Mouse (Mus musculus) right cerebral cortex, adult 18-20 months (tissue): ENCODE results near the gene Gm21974.
"Not testable (repeated sequence)": the region's sequence is repeated elsewhere in the genome, so short reads cannot be mapped to it uniquely, and the experiment has no call there.

ENCODE experiments used
- DNase-seq: peaks from one replicate; pipeline ENCODE4 v3.0.0; 2022; ENCODE audit warnings: mixed read lengths

Gene Gm21974

DNA sequence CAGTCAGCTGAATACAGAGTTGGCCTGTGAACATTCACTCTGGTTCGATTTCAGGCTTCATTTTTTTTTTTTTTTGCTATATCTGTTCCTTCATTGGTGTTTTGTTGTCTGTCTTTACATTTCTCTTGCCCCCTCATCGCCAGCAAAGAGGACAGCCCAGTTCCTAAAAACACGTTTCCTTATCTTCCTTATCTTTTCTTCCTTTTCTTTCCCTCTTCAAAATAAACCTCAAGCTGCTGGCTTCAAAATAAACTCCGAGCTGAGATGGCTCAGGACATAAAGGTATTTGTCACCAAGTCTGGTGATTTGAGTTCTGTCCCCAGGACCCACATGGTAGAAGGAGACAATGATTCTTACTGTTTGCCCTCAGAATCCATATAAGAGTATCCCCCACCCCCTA, 17.7 kb upstream of the Gm21974 start:
- no peak for DNase-seq

DNA sequence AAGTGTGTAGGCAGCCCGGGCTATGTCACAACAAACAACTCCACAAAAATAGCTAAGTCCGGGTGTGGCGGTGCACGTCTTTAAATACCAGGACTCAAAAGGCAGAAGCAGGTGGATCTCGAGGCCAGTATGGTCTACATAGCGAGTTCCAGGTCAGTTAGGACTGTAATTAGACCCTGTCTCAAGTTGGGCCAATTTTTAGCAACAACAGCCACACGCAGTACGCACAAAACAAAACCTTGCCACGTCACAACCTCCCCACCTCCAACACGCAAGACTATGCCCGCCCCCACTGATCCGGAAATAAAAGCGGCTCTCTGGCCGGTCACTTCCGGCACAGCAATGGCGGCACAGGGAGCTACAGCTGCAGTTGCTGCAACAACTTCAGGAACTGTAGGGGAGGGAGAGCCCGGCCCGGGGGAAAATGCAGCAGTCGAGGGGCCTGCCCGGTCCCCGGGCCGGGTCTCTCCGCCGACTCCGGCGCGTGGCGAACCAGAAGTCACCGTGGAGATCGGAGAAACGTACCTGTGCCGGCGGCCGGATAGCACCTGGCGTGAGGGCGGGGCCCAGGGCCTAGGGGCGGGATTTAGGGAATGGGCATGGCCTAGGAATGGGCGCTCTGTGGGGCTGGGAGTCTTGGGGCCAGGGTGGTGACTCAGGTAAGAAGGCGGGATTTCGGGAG, 17.1 kb upstream of the Gm21974 start, which contains the start of gene Kat8:
Kat8 (plus strand) TSS at position 327 of the 682 bp plus-strand sequence.
- peak; percentile 89 for DNase-seq

DNA sequence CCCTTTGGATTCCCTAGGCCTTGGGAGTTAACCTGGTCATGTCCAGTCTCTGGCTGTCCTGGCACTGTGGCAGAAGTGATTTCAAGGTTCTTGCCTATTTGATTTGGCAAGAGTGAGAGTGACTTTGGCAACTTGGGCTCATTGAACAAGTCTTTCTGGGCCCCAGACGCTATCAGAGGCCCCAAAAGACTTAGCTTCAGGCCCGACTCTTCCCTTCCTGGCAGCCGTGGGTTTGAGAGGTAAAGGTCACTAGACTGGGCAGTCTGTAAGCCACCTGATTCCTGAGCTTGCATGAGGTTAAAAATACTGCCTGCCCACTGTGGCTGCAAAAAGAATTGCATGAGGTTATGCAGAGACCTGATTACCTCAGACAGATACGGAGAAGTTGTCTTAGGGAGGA, 13.4 kb upstream of the Gm21974 start:
- DNase-seq, result no peak

- DNase-seq, result no peak
Measured at GRCm38 (mm10) chr7:127907939-127908338, 12.7 kb upstream of the Gm21974 start.

DNA sequence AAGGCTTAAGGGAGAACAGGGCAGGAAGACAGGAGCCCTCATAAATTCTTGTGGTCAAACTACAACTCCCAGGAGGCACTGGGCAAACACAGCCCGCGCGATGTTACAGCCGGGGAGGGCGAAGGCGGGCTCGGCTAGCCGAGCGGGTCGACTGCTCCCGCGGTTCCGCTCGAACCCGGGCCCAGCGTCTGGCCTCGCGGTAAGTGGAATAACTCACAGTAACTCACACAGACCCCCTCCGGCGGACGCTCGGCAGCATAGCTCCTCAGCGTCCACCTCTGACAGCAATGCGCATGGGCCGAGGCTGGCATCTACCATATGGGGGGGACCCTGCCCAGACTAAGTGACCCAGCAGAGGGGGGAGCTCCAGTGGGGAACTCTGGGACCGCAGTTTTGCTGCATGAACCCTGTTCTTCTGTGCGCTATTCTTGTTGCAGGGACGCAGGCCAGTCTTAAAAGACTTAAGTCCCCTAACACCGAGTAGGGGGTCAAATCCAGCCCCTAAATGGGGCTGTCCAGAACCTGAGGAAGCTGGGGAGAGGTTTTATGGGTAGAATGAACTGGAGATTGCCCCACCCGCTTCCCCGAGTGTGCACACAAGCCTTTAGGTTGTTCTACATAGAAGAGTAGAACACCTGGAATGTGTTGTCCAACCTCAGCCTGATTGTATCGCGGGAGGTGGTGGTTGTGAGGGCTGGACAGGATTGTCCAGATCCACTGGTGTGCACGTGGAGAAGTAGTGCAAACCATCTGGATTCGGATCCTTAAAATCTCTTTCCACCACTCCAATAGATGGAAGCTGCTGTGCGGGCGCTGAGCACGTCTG, 8.9 kb upstream of the Gm21974 start, which contains the start of gene Bckdk:
Bckdk (plus strand) TSS at position 112 of the 826 bp plus-strand sequence.
- peak; percentile 80 for DNase-seq

GRCm38 (mm10) chr7:127901772-127902171, 6.5 kb upstream of the Gm21974 start:
- no peak for DNase-seq

- no peak for DNase-seq
Measured at GRCm38 (mm10) chr7:127899997-127900396, 4.7 kb upstream of the Gm21974 start.

DNA sequence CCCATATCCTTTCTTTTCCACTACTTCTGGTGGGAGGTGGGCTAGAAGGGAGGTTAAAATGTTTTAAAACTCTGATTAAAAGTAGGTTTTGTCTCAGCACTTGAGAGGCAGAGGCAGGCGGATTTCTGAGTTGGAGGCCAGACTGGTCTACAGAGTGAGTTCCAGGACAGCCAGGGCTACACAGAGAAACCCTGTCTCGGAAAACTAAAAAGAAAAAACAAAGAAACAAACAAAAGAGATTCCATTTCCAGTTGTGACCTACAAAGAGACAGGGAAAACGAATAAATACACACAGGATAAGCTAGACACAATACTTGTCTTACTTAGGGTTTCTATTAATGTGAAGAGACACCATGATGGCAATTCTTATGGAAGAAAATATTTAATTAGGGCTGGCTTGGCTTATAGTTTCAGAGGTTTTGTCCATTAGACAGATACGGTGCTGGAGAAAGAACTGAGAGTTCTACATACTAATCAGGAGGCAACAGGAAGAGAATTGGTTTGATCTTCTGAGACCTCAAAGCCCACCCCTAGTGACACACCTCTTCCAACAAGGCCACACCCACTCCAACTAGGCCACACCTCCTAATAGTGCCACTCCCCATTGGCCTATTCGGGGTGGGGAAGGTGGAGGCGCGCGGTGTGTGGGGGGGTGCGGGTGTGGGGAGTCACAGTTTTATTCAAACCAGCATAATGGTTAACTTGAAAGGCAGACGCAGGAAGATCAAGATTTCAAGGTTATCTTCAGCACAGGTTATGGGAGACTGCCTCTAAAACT, 3.1 kb upstream of the Gm21974 start:
- no peak for DNase-seq

- no peak for DNase-seq
Measured at GRCm38 (mm10) chr7:127897542-127897941, 2.3 kb upstream of the Gm21974 start.

- peak; percentile 37 for DNase-seq
Measured at GRCm38 (mm10) chr7:127896384-127896783, 1.1 kb upstream of the Gm21974 start.

GRCm38 (mm10) chr7:127895891-127896290, 637 bp upstream of the Gm21974 start:
- not testable (repeated sequence) for DNase-seq

DNA sequence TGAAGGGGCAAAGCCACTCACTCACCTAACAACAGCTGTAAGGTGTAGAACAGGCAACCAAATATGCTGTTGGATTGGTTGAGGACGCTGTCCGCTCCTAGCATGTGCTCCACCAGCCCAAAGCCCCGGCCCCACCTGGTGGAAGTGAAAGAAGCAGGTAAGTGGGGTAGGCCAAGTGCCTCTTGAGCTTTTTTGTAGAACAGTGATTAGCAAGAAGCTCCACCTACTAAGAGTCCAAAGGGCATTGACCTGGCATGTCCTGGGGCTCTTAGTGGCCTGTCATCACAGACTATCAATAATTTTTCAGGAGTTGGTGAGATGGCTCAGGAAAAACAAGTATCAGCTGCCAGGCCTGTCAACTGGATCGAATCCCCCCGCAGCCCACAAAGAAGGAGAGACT, 774 bp downstream of the Gm21974 start:
- DNase-seq, result no peak

- DNase-seq, result no peak
Measured at GRCm38 (mm10) chr7:127890798-127891197, 4.5 kb downstream of the Gm21974 start, which contains the start of gene Prss53. Prss53 (minus strand) TSS chr7:127890970.

GRCm38 (mm10) chr7:127888821-127889220, 6.4 kb downstream of the Gm21974 start:
- no peak for DNase-seq

DNA sequence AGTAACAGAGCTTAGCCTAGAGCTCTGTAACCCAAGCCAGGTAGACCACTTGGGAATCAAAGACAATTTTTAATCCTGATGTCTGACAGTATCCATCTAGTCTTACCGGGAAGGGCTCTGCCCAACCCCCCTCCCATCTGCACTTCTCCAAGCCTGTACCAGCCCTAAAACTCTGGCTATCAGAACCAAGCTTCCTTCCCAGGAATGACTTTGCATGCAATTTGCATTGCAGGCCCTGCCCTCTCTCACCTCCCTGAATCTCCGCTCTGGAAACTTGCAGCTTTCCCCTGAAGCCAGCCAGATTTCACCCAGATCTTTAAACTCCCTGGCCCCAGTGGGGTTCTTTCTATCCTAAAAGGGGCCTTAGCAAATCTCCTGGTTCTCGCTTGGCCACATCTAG, 7.5 kb downstream of the Gm21974 start:
- DNase-seq, result no peak

- DNase-seq, result no peak
Measured at GRCm38 (mm10) chr7:127887191-127887590, 8.1 kb downstream of the Gm21974 start.

DNA sequence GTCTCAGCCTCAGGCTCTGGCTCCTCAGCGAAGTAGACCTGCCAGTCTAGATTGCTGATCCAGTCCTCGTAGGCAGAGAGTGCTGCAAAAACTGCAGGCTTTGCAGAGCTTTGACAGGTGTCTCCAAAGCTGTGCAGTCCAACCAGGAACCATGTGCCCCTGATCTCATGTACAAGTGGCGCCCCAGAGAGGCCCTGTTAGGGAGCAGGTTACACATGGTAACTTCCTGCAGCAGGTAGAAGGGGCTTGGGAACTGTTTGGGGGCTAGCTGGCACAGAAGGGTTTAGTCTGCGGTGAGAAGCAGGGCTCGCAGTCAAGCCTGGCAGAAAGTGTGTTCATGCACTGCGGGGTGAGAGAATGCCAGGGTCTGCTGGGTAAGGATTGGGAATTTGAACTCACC, 8.7 kb downstream of the Gm21974 start:
- DNase-seq, result no peak

DNA sequence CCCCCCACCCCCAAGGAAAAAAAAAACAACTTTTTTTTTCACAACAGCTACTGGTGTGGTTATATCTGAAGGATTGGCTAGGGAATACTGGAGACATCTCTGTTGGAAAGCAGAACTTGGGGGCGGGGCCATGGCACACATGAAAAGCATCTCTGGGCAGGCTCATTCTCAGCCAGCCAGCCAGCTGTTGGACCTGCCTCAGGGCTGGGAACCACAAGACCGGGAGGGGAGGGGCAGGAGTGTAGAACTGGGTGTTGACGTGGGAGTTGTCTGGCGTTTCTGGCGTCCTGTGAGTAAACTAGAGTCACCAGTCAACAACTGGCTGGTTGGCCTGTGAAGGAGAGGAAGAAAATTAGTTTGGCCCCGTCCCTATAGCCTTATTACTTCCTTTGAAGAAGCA, 9.3 kb downstream of the Gm21974 start:
- DNase-seq, result peak; percentile 45

GRCm38 (mm10) chr7:127880431-127880830, 14.8 kb downstream of the Gm21974 start:
- no peak for DNase-seq

DNA sequence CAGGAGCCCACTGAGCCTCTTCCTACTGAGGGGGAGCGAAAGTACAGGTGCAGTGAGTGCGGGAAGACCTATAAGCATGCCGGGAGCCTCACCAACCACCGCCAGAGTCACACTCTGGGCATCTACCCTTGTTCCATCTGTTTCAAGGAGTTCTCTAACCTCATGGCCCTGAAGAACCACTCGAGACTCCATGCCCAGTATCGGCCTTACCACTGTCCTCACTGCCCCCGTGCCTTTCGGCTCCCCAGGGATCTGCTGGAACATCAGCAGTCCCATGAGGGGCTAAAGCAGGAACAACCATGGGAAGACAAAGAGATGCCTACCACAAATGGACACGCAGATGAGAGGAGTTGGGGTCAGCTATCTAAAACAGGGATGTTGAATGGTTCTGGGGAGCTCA, 16.0 kb downstream of the Gm21974 start:
- no peak for DNase-seq

GRCm38 (mm10) chr7:127876467-127877348, 18.5 kb downstream of the Gm21974 start, which contains the start of gene Zfp668:
Zfp668 (minus strand) TSS chr7:127876828.
- peak; percentile 90 for DNase-seq

- peak; percentile 79 for DNase-seq
Measured at GRCm38 (mm10) chr7:127876041-127876466, 19.2 kb downstream of the Gm21974 start, which contains the start of gene Zfp646. Zfp646 (plus strand) TSS chr7:127876221.
